Mouse (Mus musculus): ENCODE data around the gene Phxr2.

The Phxr2 gene

DNA sequence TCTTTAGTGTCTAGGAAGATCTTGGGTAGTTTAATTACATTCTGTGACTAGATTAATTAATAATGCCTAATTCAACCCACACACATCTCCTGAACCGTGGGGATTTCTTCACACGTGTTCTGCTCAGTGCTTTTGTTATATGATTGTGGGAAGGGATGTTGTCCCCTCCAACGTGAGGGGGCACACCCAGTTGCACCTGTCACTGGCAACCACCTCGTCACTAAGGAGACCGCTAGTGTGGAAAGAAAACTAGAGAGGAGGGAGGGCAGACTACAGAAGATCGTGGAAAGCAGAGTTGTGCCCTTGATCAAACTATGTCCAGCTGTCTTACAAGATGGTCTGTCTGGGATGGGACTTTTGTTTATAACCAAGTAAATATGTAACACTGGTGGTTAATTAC, 40.1 kb downstream of the Phxr2 start:
- no peak for DNase-seq

DNA sequence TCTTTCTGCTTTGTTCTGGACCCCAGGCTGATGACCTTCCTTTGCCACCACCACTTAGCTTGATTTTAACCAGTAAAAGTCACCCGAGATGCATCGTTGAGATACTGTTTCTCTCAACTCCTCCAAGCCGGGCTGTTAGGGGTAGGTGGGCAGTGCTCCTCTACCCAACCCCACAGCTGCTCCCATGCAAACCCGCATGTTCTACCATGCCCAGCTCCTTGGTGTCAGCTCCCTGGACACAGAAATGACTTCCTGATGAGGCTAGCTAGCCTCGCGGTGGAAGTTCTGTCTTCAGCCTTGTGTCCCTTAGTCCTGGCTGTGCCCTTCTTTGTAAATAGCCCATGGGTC, 40.9 kb downstream of the Phxr2 start:
- no peak for DNase-seq

DNA sequence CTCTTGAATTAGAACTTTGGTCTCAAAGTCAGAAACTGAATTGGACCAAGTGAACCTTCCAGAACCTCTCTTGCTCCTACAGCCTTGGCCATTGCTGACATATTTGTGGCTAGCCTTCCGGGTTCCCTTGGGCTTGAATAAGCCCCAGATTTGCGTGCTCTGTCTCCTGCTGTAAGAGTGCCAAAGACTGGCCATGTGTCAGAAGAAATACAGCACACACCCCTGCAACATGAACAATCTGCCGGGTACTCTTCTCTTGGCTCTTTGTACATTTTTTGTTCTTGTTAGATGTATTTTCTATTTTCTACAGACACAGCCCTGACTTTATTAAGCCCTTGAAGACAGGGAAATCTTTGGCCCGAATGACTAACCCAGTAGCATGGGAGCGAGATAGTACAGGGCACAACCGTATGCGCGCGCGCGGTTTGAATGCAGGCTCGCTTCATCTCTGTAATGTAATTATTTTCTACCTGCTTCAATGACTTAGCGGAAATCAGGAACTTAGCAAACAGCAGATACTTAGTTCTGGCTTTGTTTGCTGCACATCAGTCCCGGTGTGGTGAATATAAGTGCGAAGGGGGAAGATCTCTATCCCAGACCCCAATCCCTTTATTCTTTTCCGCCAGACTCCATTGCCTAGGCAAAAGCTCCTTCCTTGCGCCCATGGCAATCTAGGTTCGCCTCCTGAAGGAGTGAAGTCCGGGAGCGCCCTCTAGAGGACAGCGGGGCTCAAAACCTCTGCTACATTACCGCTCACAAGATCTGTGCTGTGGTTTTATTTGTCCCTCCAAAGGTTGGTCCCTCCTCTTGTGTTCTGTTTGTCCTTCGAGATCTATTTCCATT, 41.5 kb downstream of the Phxr2 start:
- DNase-seq: peak; percentile 84

DNA sequence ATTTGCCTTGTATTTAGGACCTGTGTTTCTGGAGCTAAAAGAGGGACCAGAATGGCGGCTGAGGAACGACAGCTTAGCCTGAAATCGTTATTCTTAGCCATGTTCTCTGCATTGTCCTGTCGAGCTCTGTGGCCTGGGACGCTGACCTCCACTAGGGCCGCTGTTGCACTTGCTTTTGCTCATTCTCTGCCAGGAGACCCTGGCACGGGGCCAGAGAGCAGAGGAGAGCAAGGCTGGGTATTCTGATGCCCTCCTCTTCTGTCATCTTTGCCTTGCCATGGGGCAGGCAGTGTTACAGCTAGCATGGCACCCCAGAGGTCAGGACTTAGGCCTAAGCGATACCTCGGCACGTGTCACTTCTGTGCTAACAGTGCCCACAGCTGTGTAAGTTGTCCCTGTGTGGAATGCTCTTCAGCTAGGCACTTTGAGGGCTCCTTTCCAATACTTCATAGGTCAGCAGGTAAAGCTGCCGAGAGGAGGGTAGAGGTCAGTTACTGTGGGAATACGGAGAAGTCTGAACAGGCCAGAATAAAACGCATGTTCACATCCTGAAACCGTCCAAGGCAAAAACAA, 42.6 kb downstream of the Phxr2 start:
- DNase-seq: no peak

DNA sequence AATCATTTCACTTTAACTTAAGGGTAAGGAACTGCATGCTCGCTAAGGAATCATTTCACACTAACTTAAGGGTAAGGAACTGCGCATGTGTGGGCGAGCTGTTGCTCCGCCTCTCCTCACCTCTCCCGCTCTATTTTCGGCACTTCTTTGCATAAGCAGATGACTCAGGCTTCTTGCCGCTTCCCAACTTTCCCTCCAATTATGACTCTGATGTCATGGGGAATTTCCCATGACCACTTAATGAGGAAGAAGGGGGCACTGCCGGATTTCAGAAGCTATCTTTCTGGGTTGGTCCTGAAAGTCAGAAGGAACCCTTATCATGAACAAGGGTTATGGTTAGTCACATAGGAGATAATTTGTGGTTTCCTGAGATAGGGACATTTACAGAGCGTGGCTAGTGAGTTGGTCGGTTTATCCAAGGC, 44.5 kb downstream of the Phxr2 start:
- no peak for DNase-seq

DNA sequence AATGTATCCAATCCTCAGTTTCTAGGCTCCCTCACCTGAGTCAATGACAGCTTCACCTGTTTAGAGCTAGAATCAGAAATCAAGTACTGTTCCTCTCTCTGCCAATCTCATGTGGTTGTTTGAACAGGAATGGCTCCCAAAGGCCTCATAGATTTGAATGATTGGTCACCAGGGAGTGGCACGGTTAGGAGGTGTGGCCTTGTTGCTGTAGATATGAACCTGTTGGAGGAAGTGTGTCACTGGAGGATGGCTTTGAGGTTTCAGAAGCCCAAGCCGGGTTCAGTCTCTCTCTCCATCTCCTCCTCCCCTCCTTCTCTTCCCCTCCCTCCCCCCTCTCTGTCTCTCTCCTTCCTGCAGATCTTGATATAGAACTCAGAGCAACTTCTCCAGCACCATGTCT, 47.5 kb downstream of the Phxr2 start:
- DNase-seq: no peak

DNA sequence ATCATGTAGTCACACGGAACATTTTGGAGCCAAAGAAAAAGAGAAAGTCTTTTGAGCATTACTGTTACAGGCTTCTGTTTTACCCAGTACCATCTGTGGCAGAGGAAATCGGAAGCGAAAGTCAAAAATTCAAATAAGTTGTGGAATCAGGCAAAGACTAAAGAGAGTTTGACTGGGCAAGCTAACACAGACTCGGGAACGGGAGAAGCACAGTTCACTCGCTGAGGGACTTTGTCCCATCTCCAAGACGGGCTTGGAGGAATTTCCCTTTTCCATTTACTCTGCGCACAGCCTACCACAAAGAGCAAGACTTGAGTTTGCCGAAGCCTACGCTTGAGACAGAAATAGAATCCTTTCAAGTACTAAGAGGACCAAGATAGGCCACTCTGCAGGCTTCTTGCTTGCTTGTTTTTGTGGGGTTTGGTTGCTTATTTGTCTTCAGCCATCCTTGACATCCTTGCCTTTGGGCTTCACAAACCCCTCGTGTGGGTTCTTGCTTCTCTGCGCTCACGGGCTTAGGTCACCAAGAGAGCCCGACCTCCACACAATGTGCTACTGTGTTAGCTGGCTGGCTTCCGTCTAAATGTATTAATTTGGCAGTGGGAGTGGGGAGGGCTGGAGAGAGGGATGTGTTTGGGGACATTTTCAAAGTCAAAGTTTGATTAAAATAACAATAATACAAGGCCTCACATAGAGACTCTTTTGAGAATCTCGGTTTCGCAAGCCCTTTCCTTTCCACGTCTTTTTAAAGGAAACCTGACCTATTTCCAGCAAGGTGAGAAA, 49.8 kb downstream of the Phxr2 start:
- no peak for DNase-seq
